11 mouse cellular contexts compared by ENCODE assay signal in genomic region chr19:21715005-21715442, GRCm38 (mm10).
DNase-seq lines count a peak whose midpoint lies in the region; ATAC-seq and TF ChIP-seq lines count a peak whose summit lies in the region.
"Had no signal": no experiment of that assay in that cellular context is flagged by ENCODE, and none has a peak within 500 bp of the region (broad histone marks: within the 10 kb centered on the region; RNA-seq: fewer than 3 reads in every experiment).

No protein-coding gene starts in this region.

- H3K4me2 ChIP-seq in myocyte (ENCODE audit: low read depth) = peak overlapping the region; percentile 14
- H3K4me2 ChIP-seq in midbrain, embryonic 11.5 days = no peak overlapping the region
- no peak overlapping the region for H3K4me2 ChIP-seq in liver, embryonic 11.5 days
- H3K4me2 ChIP-seq: hindbrain, embryonic 12.5 days had no signal

- H3K36me3 ChIP-seq in myocyte (ENCODE audit: control insufficient read depth, insufficient read depth) = no peaks in the 10 kb centered on the region
- no peaks in the 10 kb centered on the region for H3K36me3 ChIP-seq in midbrain, embryonic 11.5 days (ENCODE audit: control insufficient read depth, insufficient read depth, low read length)
- H3K36me3 ChIP-seq in liver, embryonic 11.5 days (ENCODE audit: control insufficient read depth, insufficient read depth, low read length) = no peaks in the 10 kb centered on the region
- H3K36me3 ChIP-seq: hindbrain, embryonic 12.5 days had no signal

- no peaks in the 10 kb centered on the region for H3K79me2 ChIP-seq in myocyte (ENCODE audit: control insufficient read depth, insufficient read depth)

- no peak for ATAC-seq in CD4-positive, CD25-positive, alpha-beta regulatory T cell, adult 4 months
- no peak for ATAC-seq in midbrain, embryonic 11.5 days (ENCODE audit: low FRiP score)
- no peak for ATAC-seq in liver, embryonic 11.5 days (replicated peaks; ENCODE audit: low FRiP score)

- H3K27ac ChIP-seq in midbrain, embryonic 11.5 days (ENCODE audit: low read depth, low read length) = no peak overlapping the region
- no peak overlapping the region for H3K27ac ChIP-seq in liver, embryonic 11.5 days (ENCODE audit: low read depth, low read length)
- H3K27ac ChIP-seq: hindbrain, embryonic 12.5 days had no signal

- 89% methylated on average over 10 of the region's 10 CpGs for WGBS in midbrain, embryonic 11.5 days
- WGBS in liver, embryonic 11.5 days = 81% methylated on average over 10 of the region's 10 CpGs

- intact Hi-C loops in left cerebral cortex, postnatal 14 days (cut with DNase I) = no loop called here
- intact Hi-C loops in left cerebral cortex, postnatal 36 days (cut with DNase I) = no loop called here

- no peak overlapping the region for H3K9ac ChIP-seq in midbrain, embryonic 11.5 days (ENCODE audit: low read length)
- H3K9ac ChIP-seq in liver, embryonic 11.5 days (ENCODE audit: low read depth, low read length) = no peak overlapping the region
- H3K9ac ChIP-seq: hindbrain, embryonic 12.5 days had no signal

- H3K9me3 ChIP-seq in midbrain, embryonic 11.5 days (ENCODE audit: control insufficient read depth, low read length) = no peaks in the 10 kb centered on the region
- no peaks in the 10 kb centered on the region for H3K9me3 ChIP-seq in liver, embryonic 11.5 days (ENCODE audit: control insufficient read depth, low read length)
- H3K9me3 ChIP-seq: hindbrain, embryonic 12.5 days had no signal

- peak; percentile 4 for DNase-seq in CD4-positive, CD25-positive, alpha-beta regulatory T cell, adult 2 months (ENCODE audit: low read depth, low spot score)
- DNase-seq in left cerebral cortex, postnatal 14 days (ENCODE audit: low spot score in 2 of 2) = peak; percentile 21 to 48
- DNase-seq in left cerebral cortex, postnatal 36 days (ENCODE audit: low spot score in 2 of 2) = no peak
- DNase-seq in kidney, adult 8-10 months = peak; percentile 13 to 35
- no peak for DNase-seq in midbrain, embryonic 11.5 days (ENCODE audit: low spot score, missing footprints)
- DNase-seq in liver, embryonic 11.5 days (ENCODE audit: low spot score) = no peak
- DNase-seq: left cerebral cortex, postnatal 4 days; right cerebral cortex, postnatal 4 days had no signal

- no peak overlapping the region for H3K4me3 ChIP-seq in myocyte
- no peak overlapping the region for H3K4me3 ChIP-seq in midbrain, embryonic 11.5 days (ENCODE audit: low read depth, low read length)
- no peak overlapping the region for H3K4me3 ChIP-seq in liver, embryonic 11.5 days (ENCODE audit: low read depth, low read length)
- H3K4me3 ChIP-seq: hindbrain, embryonic 12.5 days had no signal

- TF ChIP-seq POLR2A in myocyte (IDR thresholded peaks at IDR 0.05; ENCODE audit: insufficient read length, low read depth) = no peak

- H3K27me3 ChIP-seq in myocyte (ENCODE audit: control insufficient read depth, insufficient read depth, insufficient read length) = no peaks in the 10 kb centered on the region
- no peaks in the 10 kb centered on the region for H3K27me3 ChIP-seq in midbrain, embryonic 11.5 days (ENCODE audit: control insufficient read depth, insufficient read depth, low read length)
- H3K27me3 ChIP-seq in liver, embryonic 11.5 days (replicated peaks; ENCODE audit: control insufficient read depth, insufficient read depth, low read length) = no peaks in the 10 kb centered on the region
- H3K27me3 ChIP-seq: hindbrain, embryonic 12.5 days had no signal

- H3ac ChIP-seq in myocyte (ENCODE audit: control insufficient read depth, insufficient read length) = no peak overlapping the region

- no peaks in the 10 kb centered on the region for H3K4me1 ChIP-seq in midbrain, embryonic 11.5 days (ENCODE audit: control insufficient read depth, insufficient read depth, low read length)
- H3K4me1 ChIP-seq in liver, embryonic 11.5 days (replicated peaks; ENCODE audit: control insufficient read depth, insufficient read depth, low read length) = no peaks in the 10 kb centered on the region

TF ChIP-seq in myocyte, 11 proteins besides CTCF, POLR2A, EP300 and RAD21:
- TF ChIP-seq SRF (IDR thresholded peaks at IDR 0.05; ENCODE audit: control insufficient read depth, insufficient read length, low read depth) (no peak), USF1 (IDR thresholded peaks at IDR 0.05; ENCODE audit: low read depth) (no peak), REST (IDR thresholded peaks at IDR 0.05; ENCODE audit: insufficient read depth, insufficient read length) (no peak), TCF12 (IDR thresholded peaks at IDR 0.05; ENCODE audit: insufficient read depth, poor library complexity, severe bottlenecking) (no peak), POLR2AphosphoS2 (IDR thresholded peaks at IDR 0.05; ENCODE audit: insufficient read length, low read depth) (no peak), MYOG (IDR thresholded peaks at IDR 0.05; ENCODE audit: control insufficient read depth in 1 of 3, insufficient read depth in 1 of 3, insufficient read length in 2 of 3, low read depth in 2 of 3) (no peak), MAX (IDR thresholded peaks at IDR 0.05; ENCODE audit: low read depth) (no peak), TCF3 (IDR thresholded peaks at IDR 0.05; ENCODE audit: insufficient read length, low read depth) (no peak), MYOD1 (IDR thresholded peaks at IDR 0.05; ENCODE audit: control insufficient read depth in 1 of 3, insufficient read length in 2 of 3, low read depth in 2 of 3) (no peak), CEBPB (IDR thresholded peaks at IDR 0.05; ENCODE audit: insufficient read depth, poor library complexity, severe bottlenecking) (no peak), E2F4 (IDR thresholded peaks at IDR 0.05; ENCODE audit: insufficient read depth) (no peak)

Comparison
In these comparisons a context has a peak if more than half of its experiments do, and no peak if none do; other contexts are left out.
1. DNase-seq: peak in CD4-positive, CD25-positive, alpha-beta regulatory T cell, adult 2 months (single experiment), left cerebral cortex, postnatal 14 days (2 of 2) and kidney, adult 8-10 months (2 of 2); none in left cerebral cortex, postnatal 36 days (0 of 2), midbrain, embryonic 11.5 days (single experiment) and liver, embryonic 11.5 days (single experiment).